Mouse (Mus musculus): Measurements from ENCODE around the gene Cenpx. TPM values are rescaled to one million over a fixed set of nuclear protein-coding genes. Genes with fewer than 3 reads are reported as not detected.

The Cenpx gene
- polyA plus RNA-seq, 1 experiment from 2014 or later = 133 TPM

Other genes starting within 250 kb of the Cenpx start
- 60.7 and 62.1 TPM in 2 replicates for gene Arl16, start 246.1 kb downstream of the Cenpx start, polyA plus RNA-seq (2016; fragmentation: Nextera tagmentation; extraction: Ambion mirVana)
- 211 and 215 TPM in 2 replicates for gene Mrpl12, start 229.1 kb downstream of the Cenpx start, polyA plus RNA-seq (2016; fragmentation: Nextera tagmentation; extraction: Ambion mirVana)
- gene Slc25a10, start 221.9 kb downstream of the Cenpx start, polyA plus RNA-seq (2016; fragmentation: Nextera tagmentation; extraction: Ambion mirVana) = 69.3 and 71.6 TPM in 2 replicates
- gene Gcgr, start 183.0 kb downstream of the Cenpx start, polyA plus RNA-seq (2016; fragmentation: Nextera tagmentation; extraction: Ambion mirVana) = 0.07 and 0.16 TPM in 2 replicates
- gene Mcrip1, start 164.0 kb downstream of the Cenpx start, polyA plus RNA-seq (2016; fragmentation: Nextera tagmentation; extraction: Ambion mirVana) = 205 and 212 TPM in 2 replicates
- not detected in 2 replicates for gene Ppp1r27, start 162.6 kb downstream of the Cenpx start, polyA plus RNA-seq (2016; fragmentation: Nextera tagmentation; extraction: Ambion mirVana)
- gene P4hb, start 140.5 kb downstream of the Cenpx start, polyA plus RNA-seq (2016; fragmentation: Nextera tagmentation; extraction: Ambion mirVana) = 485 and 533 TPM in 2 replicates
- gene Arhgdia, start 132.1 kb downstream of the Cenpx start, polyA plus RNA-seq (2016; fragmentation: Nextera tagmentation; extraction: Ambion mirVana) = 744 and 753 TPM in 2 replicates
- 618 and 646 TPM in 2 replicates for gene Alyref, start 115.4 kb downstream of the Cenpx start, polyA plus RNA-seq (2016; fragmentation: Nextera tagmentation; extraction: Ambion mirVana)
- 218 and 228 TPM in 2 replicates for gene Anapc11, start 115.3 kb downstream of the Cenpx start, polyA plus RNA-seq (2016; fragmentation: Nextera tagmentation; extraction: Ambion mirVana)
- 0.44 TPM in 1 of 2 replicates, not detected in the other for gene Npb, start 105.3 kb downstream of the Cenpx start, polyA plus RNA-seq (2016; fragmentation: Nextera tagmentation; extraction: Ambion mirVana)
- 145 and 148 TPM in 2 replicates for gene Pcyt2, start 95.8 kb downstream of the Cenpx start, polyA plus RNA-seq (2016; fragmentation: Nextera tagmentation; extraction: Ambion mirVana)
- gene Sirt7, start 88.5 kb downstream of the Cenpx start, polyA plus RNA-seq (2016; fragmentation: Nextera tagmentation; extraction: Ambion mirVana) = 30.1 and 32.8 TPM in 2 replicates
- gene Mafg, start 80.1 kb downstream of the Cenpx start, polyA plus RNA-seq (2016; fragmentation: Nextera tagmentation; extraction: Ambion mirVana) = 20.2 and 22.7 TPM in 2 replicates
- gene Pycr1, start 70.0 kb downstream of the Cenpx start, polyA plus RNA-seq (2016; fragmentation: Nextera tagmentation; extraction: Ambion mirVana) = 37.5 and 40.5 TPM in 2 replicates
- gene Myadml2, start 65.6 kb downstream of the Cenpx start, polyA plus RNA-seq (2016; fragmentation: Nextera tagmentation; extraction: Ambion mirVana) = not detected in 2 replicates
- gene Notum, start 52.6 kb downstream of the Cenpx start, polyA plus RNA-seq (2016; fragmentation: Nextera tagmentation; extraction: Ambion mirVana) = 0.57 and 0.75 TPM in 2 replicates
- gene Aspscr1, start 40.8 kb downstream of the Cenpx start, polyA plus RNA-seq (2016; fragmentation: Nextera tagmentation; extraction: Ambion mirVana) = 134 and 142 TPM in 2 replicates
- gene Lrrc45, start 187 bp upstream of the Cenpx start, polyA plus RNA-seq (2016; fragmentation: Nextera tagmentation; extraction: Ambion mirVana) = 51.9 and 59.2 TPM in 2 replicates
- gene Rac3, start 7.7 kb upstream of the Cenpx start, polyA plus RNA-seq (2016; fragmentation: Nextera tagmentation; extraction: Ambion mirVana) = 23.8 and 28.4 TPM in 2 replicates
- gene Dcxr, start 13.5 kb upstream of the Cenpx start, polyA plus RNA-seq (2016; fragmentation: Nextera tagmentation; extraction: Ambion mirVana) = 13.3 and 14.8 TPM in 2 replicates
- gene Cbr2, start 18.4 kb upstream of the Cenpx start, polyA plus RNA-seq (2016; fragmentation: Nextera tagmentation; extraction: Ambion mirVana) = 1.1 and 1.3 TPM in 2 replicates
- 12.3 and 14.2 TPM in 2 replicates for gene Hmga1b, start 49.1 kb upstream of the Cenpx start, polyA plus RNA-seq (2016; fragmentation: Nextera tagmentation; extraction: Ambion mirVana)
- 39.1 and 43.3 TPM in 2 replicates for gene Rfng, start 70.5 kb upstream of the Cenpx start, polyA plus RNA-seq (2016; fragmentation: Nextera tagmentation; extraction: Ambion mirVana)
- gene Gps1, start 70.5 kb upstream of the Cenpx start, polyA plus RNA-seq (2016; fragmentation: Nextera tagmentation; extraction: Ambion mirVana) = 281 and 283 TPM in 2 replicates
- 110 and 111 TPM in 2 replicates for gene Dus1l, start 82.7 kb upstream of the Cenpx start, polyA plus RNA-seq (2016; fragmentation: Nextera tagmentation; extraction: Ambion mirVana)
- gene Fasn, start 110.8 kb upstream of the Cenpx start, polyA plus RNA-seq (2016; fragmentation: Nextera tagmentation; extraction: Ambion mirVana) = 134 and 144 TPM in 2 replicates
- gene Ccdc57, start 219.1 kb upstream of the Cenpx start, polyA plus RNA-seq (2016; fragmentation: Nextera tagmentation; extraction: Ambion mirVana) = 7.9 and 8.6 TPM in 2 replicates
- 147 and 194 TPM in 2 replicates for gene Slc16a3, start 234.7 kb upstream of the Cenpx start, polyA plus RNA-seq (2016; fragmentation: Nextera tagmentation; extraction: Ambion mirVana)

Data from forebrain, embryonic 10.5 days (tissue).